Mouse (Mus musculus) embryonic fibroblast, embryonic 13.5 days (primary cell): ENCODE results near the gene Prn.

Experiments used
- CTCF ChIP-seq: IDR thresholded peaks from 2 replicates; pipeline ENCODE4 v1.5.1; 2011; ENCODE audit warnings: mild to moderate bottlenecking, control low read depth, low read length, moderate library complexity, borderline replicate concordance; ENCODE audit not compliant: insufficient read depth
- POLR2A ChIP-seq: IDR thresholded peaks from 2 replicates; pipeline ENCODE4 v1.6.1; 2011; ENCODE audit warnings: low read depth, mild to moderate bottlenecking, control low read depth, low read length, moderate library complexity

DNA sequence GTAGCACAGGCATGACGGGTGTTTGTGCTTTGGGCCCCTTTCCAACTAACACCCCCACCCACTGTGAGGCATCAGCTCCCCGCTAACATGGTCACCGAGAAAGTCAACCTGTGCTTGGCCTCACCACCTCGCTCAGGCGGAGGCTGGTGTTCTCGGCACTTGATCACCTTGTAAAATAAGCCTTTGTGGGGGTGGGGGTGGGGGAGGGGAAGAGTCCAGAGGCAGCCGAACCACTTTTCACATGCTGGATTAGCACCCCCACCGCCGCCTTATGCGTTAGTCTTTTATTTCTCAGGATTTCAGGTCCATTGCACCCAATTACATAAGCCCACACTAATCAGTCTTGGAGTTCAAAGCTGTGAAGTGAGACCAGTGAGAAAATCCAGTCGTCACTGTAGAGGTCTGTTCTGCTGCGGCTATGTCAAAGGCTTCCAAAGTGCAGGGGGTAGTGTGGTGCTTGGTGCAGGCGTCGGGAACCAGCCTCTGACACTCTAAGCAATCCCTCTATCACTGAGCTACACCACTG is 83.9 kb downstream of the Prn start:
- TF ChIP-seq CTCF (no peak), POLR2A (no peak)
